Mouse (Mus musculus) T-helper 17 cell (primary cell): Measurements from ENCODE around the gene Rfx4.

Source experiments
- in situ Hi-C, 2 experiments: fragments of 300-600 bp; cut with MboI, MseI; formaldehyde crosslinking; loops; 1 replicate in 1 of 2; 2 replicates in 1 of 2; pipeline ENCODE4 v1.15.1; 2025; ENCODE audit warnings: high pct_unique_total_duplicates in 2 of 2

Gene Rfx4

GRCm38 (mm10) chr10:84950384-84950783 is 194.5 kb downstream of the Rfx4 start:
- in situ Hi-C loops = no loop called here

DNA sequence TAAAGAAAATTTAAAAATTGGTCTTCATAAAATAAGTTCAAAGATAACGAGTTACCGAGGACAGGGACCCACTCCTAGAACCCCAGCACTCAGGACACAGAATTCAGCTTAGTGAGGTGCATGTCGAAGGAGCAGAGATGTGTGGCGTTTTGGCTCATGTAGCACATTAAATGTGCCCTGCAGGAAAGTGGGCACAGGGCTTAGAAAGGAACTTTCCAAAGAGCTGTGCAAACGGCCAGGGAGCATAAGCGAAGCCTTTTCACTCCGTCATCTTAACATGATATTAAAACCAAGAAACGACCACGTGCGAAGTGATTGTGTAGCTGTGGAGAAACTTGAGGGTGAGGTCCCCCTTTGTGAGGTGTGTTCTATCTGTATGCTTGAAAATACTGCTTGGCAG is 198.4 kb downstream of the Rfx4 start:
- in situ Hi-C loops = no loop called here
